Comparison of ENCODE assay signal across 11 mouse cellular contexts in genomic region chr9:54700746-54701145, GRCm38 (mm10). TPM values are rescaled to one million over a fixed set of nuclear protein-coding genes. Genes with fewer than 3 reads are reported as not detected.
DNase-seq lines count a peak whose midpoint lies in the region; ATAC-seq and TF ChIP-seq lines count a peak whose summit lies in the region.
"Had no signal": no experiment of that assay in that cellular context is flagged by ENCODE, and none has a peak within 500 bp of the region (broad histone marks: within the 10 kb centered on the region; RNA-seq: fewer than 3 reads in every experiment).

No protein-coding gene starts in this region.

- H3K9me3 ChIP-seq in forebrain, postnatal 0 days (ENCODE audit: low read length): no peaks in the 10 kb centered on the region
- no peaks in the 10 kb centered on the region for H3K9me3 ChIP-seq in forebrain, embryonic 16.5 days (ENCODE audit: control insufficient read depth, low read length)
- no peaks in the 10 kb centered on the region for H3K9me3 ChIP-seq in lung, postnatal 0 days (ENCODE audit: low read length)
- no peaks in the 10 kb centered on the region for H3K9me3 ChIP-seq in hindbrain, embryonic 15.5 days
- no peaks in the 10 kb centered on the region for H3K9me3 ChIP-seq in stomach, embryonic 14.5 days (ENCODE audit: control insufficient read depth, low read depth, low read length)

- no peak for TF ChIP-seq EP300 in lung, postnatal 0 days (IDR thresholded peaks at IDR 0.05)

- peaks cover 8% of the 10 kb centered on the region; the same call in 1 of the 2 replicates for H3K4me1 ChIP-seq in forebrain, postnatal 0 days (ENCODE audit: insufficient read depth)
- peaks cover 11% of the 10 kb centered on the region for H3K4me1 ChIP-seq in forebrain, embryonic 16.5 days (replicated peaks; ENCODE audit: control insufficient read depth, insufficient read depth, low read length)
- H3K4me1 ChIP-seq in lung, postnatal 0 days (ENCODE audit: insufficient read depth, low read depth, low read length): peaks cover 3% of the 10 kb centered on the region; the same call in 1 of the 2 replicates
- peaks cover 17% of the 10 kb centered on the region for H3K4me1 ChIP-seq in hindbrain, embryonic 15.5 days (replicated peaks)
- H3K4me1 ChIP-seq in stomach, embryonic 14.5 days (ENCODE audit: control insufficient read depth, insufficient read depth, low read length): peaks cover 5% of the 10 kb centered on the region; the same call in 1 of the 2 replicates

- H3K4me3 ChIP-seq in forebrain, postnatal 0 days (ENCODE audit: low read depth, low read length): no peak overlapping the region
- no peak overlapping the region for H3K4me3 ChIP-seq in forebrain, embryonic 16.5 days (replicated peaks; ENCODE audit: low read length)
- H3K4me3 ChIP-seq in lung, postnatal 0 days (ENCODE audit: low read depth, low read length): no peak overlapping the region
- H3K4me3 ChIP-seq in hindbrain, embryonic 15.5 days: peak overlapping the region; percentile 72; the same call in 1 of the 2 replicates
- peak overlapping the region; percentile 72; the same call in 1 of the 2 replicates for H3K4me3 ChIP-seq in stomach, embryonic 14.5 days (ENCODE audit: low read depth, low read length)

- no peaks in the 10 kb centered on the region for H3K36me3 ChIP-seq in forebrain, postnatal 0 days (ENCODE audit: insufficient read depth)
- no peaks in the 10 kb centered on the region for H3K36me3 ChIP-seq in forebrain, embryonic 16.5 days (ENCODE audit: control insufficient read depth, insufficient read depth)
- H3K36me3 ChIP-seq in lung, postnatal 0 days (ENCODE audit: insufficient read depth, low read length): no peaks in the 10 kb centered on the region
- H3K36me3 ChIP-seq in hindbrain, embryonic 15.5 days: no peaks in the 10 kb centered on the region
- H3K36me3 ChIP-seq in stomach, embryonic 14.5 days (ENCODE audit: control insufficient read depth, insufficient read depth, low read length): no peaks in the 10 kb centered on the region

- ATAC-seq in forebrain, postnatal 0 days: no peak
- ATAC-seq in forebrain, embryonic 16.5 days: no peak
- no peak for ATAC-seq in lung, postnatal 0 days
- ATAC-seq in hindbrain, embryonic 15.5 days (ENCODE audit: low FRiP score, low read depth): no peak
- no peak for ATAC-seq in stomach, embryonic 14.5 days (ENCODE audit: insufficient number of reproducible peaks, insufficient read depth, low FRiP score, low read depth)

- WGBS in forebrain, postnatal 0 days: 83% methylated on average over 7 of the region's 7 CpGs
- 83% methylated on average over 7 of the region's 7 CpGs for WGBS in forebrain, embryonic 16.5 days
- 70% methylated on average over 7 of the region's 7 CpGs for WGBS in lung, postnatal 0 days
- WGBS in hindbrain, embryonic 15.5 days: 85% methylated on average over 7 of the region's 7 CpGs
- WGBS in stomach, embryonic 14.5 days: 73% methylated on average over 7 of the region's 7 CpGs

- no peak for TF ChIP-seq CTCF in forebrain, postnatal 0 days (IDR thresholded peaks at IDR 0.05; ENCODE audit: low read depth)
- TF ChIP-seq CTCF in lung, postnatal 0 days (IDR thresholded peaks at IDR 0.05): no peak

- H3K9ac ChIP-seq in forebrain, postnatal 0 days: no peak overlapping the region
- H3K9ac ChIP-seq in forebrain, embryonic 16.5 days (replicated peaks; ENCODE audit: low read depth, low read length): no peak overlapping the region
- H3K9ac ChIP-seq in lung, postnatal 0 days (replicated peaks; ENCODE audit: low read depth): no peak overlapping the region
- H3K9ac ChIP-seq in hindbrain, embryonic 15.5 days: no peak overlapping the region
- H3K9ac ChIP-seq in stomach, embryonic 14.5 days (replicated peaks; ENCODE audit: low read depth, low read length): no peak overlapping the region

- no peak for DNase-seq in forebrain, postnatal 0 days
- no peak for DNase-seq in lung, postnatal 0 days (ENCODE audit: low spot score)
- DNase-seq in lung, adult 18-20 months: no peak
- no peak for DNase-seq in cerebellum, postnatal 4 days (ENCODE audit: low spot score in 2 of 2)
- no peak for DNase-seq in layer of hippocampus, postnatal 36 days
- DNase-seq: B cell, adult 2 months; thymus, postnatal 4 days had no signal

- no peaks in the 10 kb centered on the region for H3K27me3 ChIP-seq in forebrain, postnatal 0 days (ENCODE audit: insufficient read depth, low read length)
- no peaks in the 10 kb centered on the region for H3K27me3 ChIP-seq in forebrain, embryonic 16.5 days (replicated peaks; ENCODE audit: control insufficient read depth, insufficient read depth, low read length)
- H3K27me3 ChIP-seq in lung, postnatal 0 days (replicated peaks; ENCODE audit: insufficient read depth, low read length): no peaks in the 10 kb centered on the region
- H3K27me3 ChIP-seq in hindbrain, embryonic 15.5 days: peaks cover 14% of the 10 kb centered on the region
- no peaks in the 10 kb centered on the region for H3K27me3 ChIP-seq in stomach, embryonic 14.5 days (ENCODE audit: control insufficient read depth, insufficient read depth, low read length)

- H3K4me2 ChIP-seq in forebrain, postnatal 0 days (ENCODE audit: low read depth): peak overlapping the region; percentile 97
- no peak overlapping the region for H3K4me2 ChIP-seq in forebrain, embryonic 16.5 days (ENCODE audit: low read length)
- H3K4me2 ChIP-seq in lung, postnatal 0 days (replicated peaks; ENCODE audit: low read depth, low read length): peak overlapping the region; percentile 82
- peak overlapping the region; percentile 95 for H3K4me2 ChIP-seq in hindbrain, embryonic 15.5 days
- no peak overlapping the region for H3K4me2 ChIP-seq in stomach, embryonic 14.5 days (replicated peaks; ENCODE audit: low read depth, low read length)

- no peak overlapping the region for H3K27ac ChIP-seq in forebrain, postnatal 0 days (ENCODE audit: low read depth, low read length)
- no peak overlapping the region for H3K27ac ChIP-seq in forebrain, embryonic 16.5 days (ENCODE audit: low read length)
- H3K27ac ChIP-seq in lung, postnatal 0 days (ENCODE audit: low read length): no peak overlapping the region
- no peak overlapping the region for H3K27ac ChIP-seq in hindbrain, embryonic 15.5 days (replicated peaks)
- H3K27ac ChIP-seq in stomach, embryonic 14.5 days (ENCODE audit: low read length): no peak overlapping the region

RNA-seq across cellular contexts. Expression of gene Dnaja4, which starts 2.1 kb away (rescaled TPM):
- 5.8 and 8.9 TPM in 2 replicates for total RNA-seq in forebrain, postnatal 0 days (2014; rRNA removed)
- 5.9 and 7.2 TPM in 2 replicates for polyA plus RNA-seq in forebrain, postnatal 0 days (2015; fragmentation: Nextera tagmentation; extraction: Ambion mirVana)
- polyA plus RNA-seq in forebrain, embryonic 16.5 days (2015; fragmentation: Nextera tagmentation; extraction: Ambion mirVana): 6.5 and 6.9 TPM in 2 replicates
- 15.2 and 17.7 TPM in 2 replicates for polyA plus RNA-seq in lung, postnatal 0 days (2015; fragmentation: Nextera tagmentation; extraction: Ambion mirVana)
- polyA plus RNA-seq in hindbrain, embryonic 15.5 days (2015; fragmentation: Nextera tagmentation; extraction: Ambion mirVana): 7.5 and 7.6 TPM in 2 replicates
- polyA plus RNA-seq in stomach, embryonic 14.5 days (2014; fragmentation: Nextera tagmentation; extraction: Ambion mirVana): 4.7 and 6.2 TPM in 2 replicates
- total RNA-seq in layer of hippocampus, postnatal 36 days (2021): 10 to 100 TPM; 52.4 to 57.9 TPM

RNA-seq across cellular contexts. Expression of gene Wdr61, which starts 33.6 kb away (rescaled TPM):
- total RNA-seq in forebrain, postnatal 0 days (2014; rRNA removed): 69.0 and 72.6 TPM in 2 replicates
- polyA plus RNA-seq in forebrain, postnatal 0 days (2015; fragmentation: Nextera tagmentation; extraction: Ambion mirVana): 93.2 and 109 TPM in 2 replicates
- 115 and 126 TPM in 2 replicates for polyA plus RNA-seq in forebrain, embryonic 16.5 days (2015; fragmentation: Nextera tagmentation; extraction: Ambion mirVana)
- 116 and 126 TPM in 2 replicates for polyA plus RNA-seq in lung, postnatal 0 days (2015; fragmentation: Nextera tagmentation; extraction: Ambion mirVana)
- 88.8 and 94.1 TPM in 2 replicates for polyA plus RNA-seq in hindbrain, embryonic 15.5 days (2015; fragmentation: Nextera tagmentation; extraction: Ambion mirVana)
- polyA plus RNA-seq in stomach, embryonic 14.5 days (2014; fragmentation: Nextera tagmentation; extraction: Ambion mirVana): 169 and 175 TPM in 2 replicates
- 10 to 100 TPM; 60.9 to 62.5 TPM for total RNA-seq in layer of hippocampus, postnatal 36 days (2021)

RNA-seq across cellular contexts. Expression of gene Acsbg1, which starts 39.1 kb away (rescaled TPM):
- total RNA-seq in forebrain, postnatal 0 days (2014; rRNA removed): 45.4 and 52.2 TPM in 2 replicates
- 32.8 and 38.9 TPM in 2 replicates for polyA plus RNA-seq in forebrain, postnatal 0 days (2015; fragmentation: Nextera tagmentation; extraction: Ambion mirVana)
- 19.5 and 22.6 TPM in 2 replicates for polyA plus RNA-seq in forebrain, embryonic 16.5 days (2015; fragmentation: Nextera tagmentation; extraction: Ambion mirVana)
- 0.10 and 0.17 TPM in 2 replicates for polyA plus RNA-seq in lung, postnatal 0 days (2015; fragmentation: Nextera tagmentation; extraction: Ambion mirVana)
- polyA plus RNA-seq in hindbrain, embryonic 15.5 days (2015; fragmentation: Nextera tagmentation; extraction: Ambion mirVana): 35.3 and 35.7 TPM in 2 replicates
- polyA plus RNA-seq in stomach, embryonic 14.5 days (2014; fragmentation: Nextera tagmentation; extraction: Ambion mirVana): 0.74 and 0.78 TPM in 2 replicates
- total RNA-seq in layer of hippocampus, postnatal 36 days (2021): 100 to 1,000 TPM; 110 to 111 TPM
- total RNA-seq: common myeloid progenitor, adult 5-6 weeks had no signal

Comparison
In these comparisons a context has a peak if more than half of its experiments do, and no peak if none do; other contexts are left out.
1. H3K4me2 ChIP-seq: peak in forebrain, postnatal 0 days (single experiment), lung, postnatal 0 days (single experiment) and hindbrain, embryonic 15.5 days (single experiment); none in forebrain, embryonic 16.5 days (single experiment) and stomach, embryonic 14.5 days (single experiment).
2. H3K4me3 ChIP-seq: peak in hindbrain, embryonic 15.5 days (single experiment) and stomach, embryonic 14.5 days (single experiment); none in forebrain, postnatal 0 days (single experiment), forebrain, embryonic 16.5 days (single experiment) and lung, postnatal 0 days (single experiment).
3. RNA of gene Acsbg1, which starts 39.1 kb away (polyA plus RNA-seq): 32.8 to 38.9 TPM in forebrain, postnatal 0 days, 35.3 to 35.7 TPM in hindbrain, embryonic 15.5 days and 19.5 to 22.6 TPM in forebrain, embryonic 16.5 days; 0.74 to 0.78 TPM in stomach, embryonic 14.5 days and 0.10 to 0.17 TPM in lung, postnatal 0 days; every median in the first group is over 10 times any median in the second.